Mouse (Mus musculus) layer of hippocampus, adult 2 months (tissue): ENCODE results near the gene Kcnc2. TPM values are rescaled to one million over a fixed set of nuclear protein-coding genes. Genes with fewer than 3 reads are reported as not detected.
A peak's percentile ranks its signal among the peaks of the same experiment; 100 is the strongest.
"Not testable (repeated sequence)": the region's sequence is repeated elsewhere in the genome, so short reads cannot be mapped to it uniquely, and the experiment has no call there.

Experiments used
- DNase-seq, 2 experiments: peaks; one replicate each; pipeline ENCODE4 v3.0.0; 2022; ENCODE audit warnings: low spot score in 2 of 2
- H3K27ac ChIP-seq: fragments of 200-600 bp; 2 replicates; pipeline ENCODE4 v1.8.1; 2022
- H3K4me3 ChIP-seq: fragments of 200-600 bp; 2 replicates; pipeline ENCODE4 v1.8.1; 2022; ENCODE audit warnings: mild to moderate bottlenecking
- CTCF ChIP-seq: fragments of 200-600 bp; conservative IDR thresholded peaks from 2 replicates; pipeline ENCODE4 v1.8.1; 2022; ENCODE audit warnings: antibody characterized with exemption, mild to moderate bottlenecking, moderate library complexity
- long read RNA-seq, 2 experiments: library from polyadenylated mRNA; stranded (forward); transcript quantifications; one replicate each; pipeline ENCODE4 v2.0.0; 2021; ENCODE audit warnings: borderline mapping rate in 2 of 2
- total RNA-seq, 2 experiments: library from RNA; stranded (reverse); gene quantifications; 2 replicates each; pipeline ENCODE4 v1.2.3; 2021

Kcnc2 gene
- 10 to 100 TPM; 80.7 to 83.5 TPM for total RNA-seq
- long read RNA-seq, experiment 1, partial matches to known transcripts, result 18 of 49 reads
- long read RNA-seq, experiment 1, other reads (novel, unspliced or antisense), result 31 of 49 reads
- long read RNA-seq, experiment 2, full-length matches to known transcripts, result 1 of 76 reads
- long read RNA-seq, experiment 2, partial matches to known transcripts, result 25 of 76 reads
- long read RNA-seq, experiment 2, other reads (novel, unspliced or antisense), result 50 of 76 reads

- no peak for TF ChIP-seq CTCF
These were observed at the start of gene Kcnc2 for GRCm38 (mm10) chr10:112270887-112271802. TSS of gene Kcnc2 (plus strand) at chr10:112271121.

GRCm38 (mm10) chr10:112227073-112227472, 43.8 kb upstream of the Kcnc2 start:
- H3K27ac ChIP-seq, result no peak overlapping the region
- H3K4me3 ChIP-seq, result no peak overlapping the region
- TF ChIP-seq CTCF, result no peak
- no peak for DNase-seq

More at GRCm38 (mm10) chr10:112270887-112271802, at the start of gene Kcnc2:
- H3K27ac ChIP-seq, result peak within 1 kb of the TSS; percentile 86
- H3K4me3 ChIP-seq, result peak within 1 kb of the TSS; percentile 72
- DNase-seq, result peak in 1 of 2 experiments; percentile 15

- not testable (repeated sequence) for DNase-seq, H3K4me3 ChIP-seq, H3K27ac ChIP-seq
These were observed 41.7 kb upstream of the Kcnc2 start for GRCm38 (mm10) chr10:112229091-112229843.

GRCm38 (mm10) chr10:112232733-112233132, 38.2 kb upstream of the Kcnc2 start:
- not testable (repeated sequence) for DNase-seq, H3K4me3 ChIP-seq, H3K27ac ChIP-seq

GRCm38 (mm10) chr10:112235396-112235940, 35.5 kb upstream of the Kcnc2 start:
- DNase-seq, H3K4me3 ChIP-seq, H3K27ac ChIP-seq: not testable (repeated sequence)

- no peak overlapping the region for H3K27ac ChIP-seq
- no peak overlapping the region for H3K4me3 ChIP-seq
- no peak for DNase-seq
- no peak for TF ChIP-seq CTCF
These were observed 22.6 kb upstream of the Kcnc2 start for GRCm38 (mm10) chr10:112248273-112248672.

- no peak for TF ChIP-seq CTCF
- Histone ChIP-seq H3K27ac (peak overlapping the region; percentile 59), H3K4me3 (no peak overlapping the region)
- DNase-seq, result peak; percentile 27 to 49
These were observed 7.5 kb upstream of the Kcnc2 start for GRCm38 (mm10) chr10:112263467-112263866.

- no peak for TF ChIP-seq CTCF
- peak overlapping the region; percentile 72 for H3K4me3 ChIP-seq
- DNase-seq, result no peak
- H3K27ac ChIP-seq, result peak overlapping the region; percentile 86
These were observed 1.4 kb upstream of the Kcnc2 start for GRCm38 (mm10) chr10:112269481-112269880.

- H3K4me3 ChIP-seq, result peak overlapping the region; percentile 72
- DNase-seq, result peak in 1 of 2 experiments; percentile 27
- H3K27ac ChIP-seq, result peak overlapping the region; percentile 86
- TF ChIP-seq CTCF, result no peak
These were observed 761 bp upstream of the Kcnc2 start for GRCm38 (mm10) chr10:112269939-112270781.

- Histone ChIP-seq H3K4me3 (peak overlapping the region; percentile 72), H3K27ac (peak overlapping the region; percentile 86; the same call in 1 of the 2 replicates)
- DNase-seq, result no peak
- peak; percentile 19; the same call in 1 of the 2 replicates for TF ChIP-seq CTCF
These were observed 863 bp downstream of the Kcnc2 start for GRCm38 (mm10) chr10:112271803-112272165.

GRCm38 (mm10) chr10:112272171-112272570, 1.2 kb downstream of the Kcnc2 start:
- DNase-seq, result no peak
- no peak for TF ChIP-seq CTCF
- Histone ChIP-seq H3K4me3 (peak overlapping the region; percentile 72), H3K27ac (peak overlapping the region; percentile 86; the same call in 1 of the 2 replicates)

GRCm38 (mm10) chr10:112277996-112278395, 7.1 kb downstream of the Kcnc2 start:
- Histone ChIP-seq H3K4me3 (no peak overlapping the region), H3K27ac (no peak overlapping the region)
- TF ChIP-seq CTCF, result no peak
- no peak for DNase-seq
